Mouse (Mus musculus) thymus, postnatal 14 days (tissue): ENCODE results near the gene Dcun1d1.
A peak's percentile ranks its signal among the peaks of the same experiment; 100 is the strongest.

Source experiments
- DNase-seq: peaks from one replicate; pipeline ENCODE4 v3.0.0; 2021

The Dcun1d1 gene

DNA sequence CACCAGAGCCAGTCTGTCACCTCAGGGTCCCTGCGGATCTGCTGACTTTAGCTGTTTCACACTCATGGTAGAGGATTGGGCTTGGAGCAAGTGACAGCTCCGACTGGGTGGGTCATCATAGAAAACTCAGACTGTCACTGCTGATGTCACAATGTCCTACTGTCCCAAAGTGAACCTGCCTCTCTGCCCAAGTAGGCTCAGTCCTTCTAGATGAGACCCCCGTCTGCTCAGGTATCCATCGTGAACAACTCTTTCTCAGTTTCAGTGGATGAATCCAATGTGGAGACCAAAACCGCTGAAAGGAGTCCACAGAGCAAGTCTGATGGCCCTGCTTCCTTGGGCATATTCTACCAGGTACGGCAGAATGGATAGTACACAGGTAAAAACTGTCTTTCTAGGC, at the start of gene Dcun1d1:
Gene Dcun1d1, minus strand, starts transcription at position 101 of the 400 bp plus-strand sequence.
- DNase-seq: no peak

DNA sequence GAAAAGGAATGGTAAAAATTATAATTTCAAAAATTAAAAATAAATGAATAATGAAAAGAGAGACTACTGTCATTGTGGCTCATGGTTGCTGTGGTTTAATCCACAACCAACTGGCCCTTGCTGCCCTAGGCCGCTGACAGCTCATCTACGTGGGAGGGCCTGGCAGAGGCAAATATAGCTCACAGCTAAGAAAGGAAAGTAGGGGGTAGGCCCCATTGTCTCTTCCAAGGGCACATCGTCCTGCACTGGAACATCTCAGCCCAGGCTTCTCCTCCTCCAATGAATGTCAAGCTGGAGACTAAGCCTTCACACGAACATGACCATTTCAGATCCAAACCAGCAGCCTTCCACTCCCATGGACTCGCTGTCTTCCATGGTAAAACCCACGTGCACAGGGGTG, 49.0 kb upstream of the Dcun1d1 start:
- DNase-seq: no peak

DNA sequence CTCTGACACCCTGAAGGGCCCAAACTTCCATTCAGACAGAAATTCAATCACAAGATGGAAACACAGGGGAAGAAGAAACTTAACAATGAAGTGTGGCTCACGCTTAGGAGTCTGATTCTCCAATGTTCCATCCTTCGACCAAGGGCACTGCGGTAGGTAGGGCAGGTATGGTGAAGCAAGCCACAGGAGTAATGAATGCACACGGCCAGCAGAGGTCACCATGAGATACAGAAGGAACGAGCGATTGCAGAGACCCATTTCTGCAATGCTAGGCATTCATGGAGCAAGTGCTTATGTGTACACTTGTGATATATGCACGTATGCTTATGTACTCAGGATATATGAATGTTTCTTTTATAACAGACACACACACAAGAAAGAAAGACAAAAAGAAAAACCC, 36.3 kb upstream of the Dcun1d1 start:
- peak; percentile 63 for DNase-seq

DNA sequence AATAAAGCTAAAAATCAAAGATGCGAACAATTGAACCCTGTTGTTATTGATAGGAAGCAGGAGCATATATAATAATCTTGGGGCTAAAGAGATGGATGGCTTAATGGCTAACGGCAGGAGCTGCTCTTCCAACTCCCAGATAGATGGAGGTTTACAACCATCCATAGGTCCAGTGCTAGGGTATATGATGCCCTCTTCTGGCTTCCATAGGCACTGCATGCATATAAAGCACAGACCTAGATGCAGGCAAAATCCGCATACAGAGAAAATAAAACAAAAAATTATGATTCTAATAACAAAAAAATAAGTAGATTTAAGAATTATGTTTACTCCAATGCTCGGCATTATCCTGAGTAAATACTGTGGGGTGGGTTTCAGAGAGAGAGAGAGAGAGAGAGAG, 35.7 kb upstream of the Dcun1d1 start:
- peak; percentile 38 for DNase-seq

DNA sequence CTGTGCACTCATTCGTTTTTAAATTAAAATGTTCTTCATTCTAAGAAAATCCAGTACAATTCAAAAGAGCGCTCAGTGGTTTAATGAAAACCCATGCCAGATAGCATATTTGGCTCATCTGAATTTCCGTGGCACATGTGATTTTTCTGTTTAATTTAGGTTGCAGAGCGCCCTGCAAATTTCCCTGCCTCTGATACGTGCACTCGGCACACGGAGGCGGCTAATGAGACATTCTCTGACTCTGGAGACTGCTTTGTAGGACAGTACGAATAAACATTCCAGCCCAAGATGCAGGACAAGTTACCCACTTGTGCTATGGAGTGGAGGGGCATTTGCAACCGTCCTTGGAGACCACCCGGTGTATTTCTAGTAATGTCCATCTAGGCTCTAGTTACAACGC, 33.9 kb upstream of the Dcun1d1 start:
- no peak for DNase-seq

DNA sequence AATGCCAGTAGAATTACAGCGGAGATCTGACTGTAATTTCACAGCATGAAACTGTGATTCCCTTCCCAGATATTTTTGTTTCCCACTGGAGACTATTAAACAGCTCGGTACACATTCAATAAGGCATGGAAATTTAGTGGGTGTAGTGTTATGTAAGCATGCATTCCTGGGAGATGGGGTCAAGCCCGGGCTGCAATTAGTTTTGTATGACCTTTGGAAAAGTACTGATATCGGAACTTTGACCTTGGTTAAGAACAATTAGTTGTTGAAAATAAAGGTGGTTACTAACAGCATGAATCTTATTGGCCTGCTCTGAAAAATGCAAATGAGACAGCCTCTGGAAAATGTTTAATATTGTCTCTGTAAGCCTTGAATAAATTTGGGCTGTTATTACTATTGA, 33.2 kb upstream of the Dcun1d1 start:
- no peak for DNase-seq

DNA sequence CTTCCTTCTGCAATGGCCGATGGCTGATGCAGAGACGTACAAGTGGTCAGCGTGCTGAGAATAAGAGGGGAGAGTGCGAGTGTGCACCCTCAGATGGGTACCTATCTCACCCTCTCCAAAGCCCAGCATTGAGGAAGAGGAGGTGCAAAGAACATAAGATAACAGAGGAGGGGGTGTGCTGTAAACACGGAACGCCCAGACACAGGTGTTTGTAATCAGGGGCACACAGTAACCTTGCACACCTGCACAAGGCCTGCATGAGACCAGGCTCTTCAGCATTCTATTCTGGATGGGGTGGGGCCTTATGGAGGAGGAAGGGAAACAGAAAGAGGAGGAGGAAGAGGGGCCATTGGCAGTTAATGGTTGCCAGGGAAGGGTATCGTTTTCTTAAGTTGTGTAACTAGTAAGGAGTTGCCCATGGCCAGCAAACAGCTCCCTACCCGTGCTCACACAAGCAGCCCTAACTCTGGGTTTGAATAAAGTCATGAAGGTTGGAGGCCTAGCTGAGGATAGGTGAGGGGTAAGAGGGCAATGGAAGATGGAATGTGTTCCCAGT, 30.2 kb upstream of the Dcun1d1 start:
- DNase-seq: no peak

DNA sequence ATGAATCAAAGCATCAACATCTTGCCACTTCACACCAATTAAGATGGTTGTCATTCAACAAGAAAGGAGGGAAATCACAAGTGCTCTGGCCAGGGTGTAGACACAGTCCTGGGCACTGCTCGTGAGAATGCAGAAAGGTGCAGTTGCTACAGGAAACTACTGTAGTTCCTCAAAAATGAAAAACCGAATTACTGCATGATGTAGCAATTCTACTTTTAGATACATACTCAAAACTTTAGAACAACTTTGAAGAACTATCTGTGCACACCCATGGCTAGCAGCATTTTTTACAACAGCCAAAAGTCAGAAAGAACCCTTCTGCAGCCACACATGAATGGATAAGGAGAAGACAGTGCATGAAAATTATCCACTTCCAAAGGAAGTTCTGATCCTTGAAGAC, 29.2 kb upstream of the Dcun1d1 start:
- DNase-seq: no peak

DNA sequence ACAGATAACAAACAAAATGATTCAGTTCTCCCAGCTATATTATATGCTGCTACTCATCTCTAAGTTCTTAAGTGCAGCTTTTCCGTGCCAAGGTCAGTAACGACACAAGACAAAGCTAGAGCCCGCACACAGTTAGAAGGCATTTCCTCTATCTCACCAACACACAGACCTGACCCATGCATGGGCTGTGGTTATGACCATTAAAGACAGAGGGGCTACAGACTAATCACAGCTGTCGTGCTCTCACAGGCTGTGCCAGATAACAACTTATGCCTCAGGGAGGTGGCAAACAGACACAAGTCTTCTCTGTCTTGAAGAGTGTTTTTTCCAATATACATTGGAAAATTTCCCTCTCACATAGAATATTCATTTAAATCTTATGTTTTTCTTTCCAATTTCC, 27.7 kb upstream of the Dcun1d1 start:
- DNase-seq: no peak

DNA sequence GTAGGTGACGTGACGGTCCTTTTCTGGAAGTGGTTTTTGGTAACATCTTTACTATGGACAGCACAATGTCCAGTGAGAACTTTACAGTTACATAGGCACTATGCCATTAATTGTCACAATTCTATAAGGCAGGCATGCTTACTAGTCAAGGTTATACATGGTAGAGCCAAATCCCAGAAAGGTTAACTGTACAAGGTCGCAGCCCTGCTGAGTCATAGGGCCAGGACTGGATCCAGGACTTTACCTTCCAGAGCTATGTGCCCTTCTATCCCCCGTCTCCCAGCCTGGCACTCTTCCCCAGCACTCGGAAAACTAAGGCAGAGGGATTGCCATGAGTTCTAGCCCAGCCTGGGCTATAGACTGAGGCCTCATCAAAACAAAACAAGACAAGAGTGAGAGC, 26.7 kb upstream of the Dcun1d1 start:
- DNase-seq: no peak

DNA sequence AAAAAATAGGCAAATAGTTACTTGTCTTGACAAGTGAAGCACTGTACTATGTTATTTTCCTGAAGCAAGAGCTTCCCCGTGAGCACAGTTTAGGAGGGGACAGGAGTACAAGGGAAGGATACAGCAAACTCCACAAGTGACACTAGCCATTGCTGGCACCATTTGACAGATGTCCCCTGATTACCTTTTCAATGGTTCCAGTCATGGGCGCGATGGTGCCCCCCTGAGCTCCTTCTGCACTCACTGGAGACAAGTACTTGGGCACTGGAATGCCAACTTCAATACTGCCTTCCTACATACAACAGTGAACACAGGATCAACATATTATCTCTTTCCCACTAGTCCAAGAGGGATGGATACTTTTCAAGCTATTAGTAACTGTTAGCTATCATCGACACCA, 26.2 kb upstream of the Dcun1d1 start:
- DNase-seq: no peak

DNA sequence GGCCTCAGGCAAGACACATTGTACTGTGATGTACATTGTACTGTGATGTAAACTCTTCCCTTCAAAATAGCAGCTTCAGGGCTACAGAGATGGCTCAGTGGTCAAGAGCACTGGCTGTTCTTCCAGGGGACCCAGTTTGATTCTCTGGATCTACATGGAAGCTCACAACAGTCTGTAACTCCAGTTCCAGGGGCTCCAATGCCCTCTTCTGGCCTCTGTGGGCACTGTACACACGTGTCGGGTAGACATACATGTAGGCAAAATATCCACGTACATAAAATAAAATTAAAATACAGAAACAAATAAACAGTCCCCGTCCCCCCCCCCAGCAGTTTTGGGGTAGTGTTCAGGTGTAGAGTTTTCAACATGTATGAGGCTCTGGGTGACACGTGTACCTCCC, 25.7 kb upstream of the Dcun1d1 start:
- no peak for DNase-seq

DNA sequence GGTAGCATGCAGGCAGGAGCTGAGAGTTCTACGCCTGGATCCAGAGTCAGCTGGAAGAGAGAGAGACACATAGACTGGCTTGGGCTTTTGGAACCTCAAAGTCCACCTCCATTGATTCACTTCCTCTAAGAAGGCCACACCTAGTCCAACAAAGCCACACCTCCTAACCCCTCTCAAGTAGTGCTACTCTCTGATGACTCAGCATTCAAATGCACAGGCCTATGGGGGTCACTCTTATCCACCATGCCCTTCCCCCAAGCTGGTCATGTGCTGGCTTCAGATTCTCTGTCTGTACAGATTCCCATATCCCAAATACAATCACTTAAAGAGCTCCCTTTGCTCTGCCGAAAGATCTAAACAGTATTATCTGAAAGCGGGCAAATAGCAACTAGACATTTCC, 20.0 kb upstream of the Dcun1d1 start:
- no peak for DNase-seq

DNA sequence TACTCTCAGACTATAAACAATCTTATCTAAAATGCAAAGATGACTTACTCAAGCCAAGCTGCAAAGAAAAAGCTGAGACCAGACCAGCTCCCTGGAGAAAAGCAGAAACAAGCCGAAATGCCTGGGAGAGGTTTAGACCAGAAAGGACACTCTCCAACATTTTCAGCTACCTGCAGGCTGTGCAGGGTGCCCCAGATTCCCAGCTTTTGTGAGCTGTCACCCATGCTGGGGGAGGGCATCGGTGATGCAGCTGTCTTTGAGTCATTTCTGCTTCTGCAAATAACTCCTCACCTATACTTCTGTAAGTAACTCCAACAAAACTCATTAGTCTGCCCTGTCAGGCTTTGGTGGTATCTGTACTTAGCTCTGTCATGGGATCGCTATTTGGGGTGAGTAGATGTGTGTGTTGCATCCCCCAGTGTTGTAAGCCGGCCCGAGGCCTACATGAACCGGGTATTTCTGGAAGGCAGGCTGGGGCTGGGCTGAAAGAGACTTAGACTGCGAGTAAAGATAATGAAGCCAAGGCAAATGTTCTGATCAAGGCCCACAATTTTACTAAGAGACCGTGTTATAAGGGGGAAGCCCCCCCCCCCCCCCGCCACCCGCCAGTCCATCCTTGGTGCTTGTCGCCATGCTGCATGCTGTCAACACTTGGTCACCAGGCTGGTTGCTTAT, 17.8 kb upstream of the Dcun1d1 start:
- no peak for DNase-seq

DNA sequence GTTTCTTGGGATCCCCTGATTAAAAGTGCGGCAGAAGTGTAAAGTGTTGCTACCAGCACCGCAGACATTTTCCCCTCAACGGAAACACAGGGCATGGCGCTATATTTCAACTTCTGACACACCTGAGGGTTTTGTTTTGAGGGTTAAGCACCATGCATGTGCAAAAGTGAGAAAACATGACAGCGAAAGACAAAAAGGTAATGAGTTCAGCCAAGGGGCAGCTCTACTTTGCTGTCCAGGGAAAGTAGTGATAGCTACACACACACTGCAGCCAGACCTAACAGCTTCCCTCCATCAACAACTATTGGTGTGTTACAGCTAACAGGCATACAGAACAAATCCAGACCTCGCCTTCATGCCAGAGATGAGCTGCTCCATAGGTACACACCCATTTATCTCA, 16.6 kb upstream of the Dcun1d1 start:
- no peak for DNase-seq

DNA sequence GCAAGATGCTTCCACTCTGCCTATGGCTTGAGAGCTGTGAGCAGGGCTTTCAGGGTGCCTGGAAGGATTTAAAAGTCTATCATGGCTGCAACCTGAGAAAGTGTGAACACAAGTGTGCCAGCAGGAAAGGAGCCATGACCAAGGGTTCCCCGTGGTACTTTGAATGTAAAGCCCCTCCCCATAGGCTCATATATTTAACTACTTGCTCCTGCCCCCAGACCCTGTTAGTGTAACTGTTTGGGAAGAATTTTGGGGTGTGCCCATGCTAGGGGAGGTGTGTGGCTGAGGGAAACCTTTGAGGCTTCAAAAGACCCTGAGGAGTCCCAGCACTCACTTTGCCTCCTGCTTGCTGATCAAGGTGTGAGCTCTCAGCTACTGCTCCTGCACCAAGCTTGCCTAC, 15.9 kb upstream of the Dcun1d1 start:
- DNase-seq: no peak

DNA sequence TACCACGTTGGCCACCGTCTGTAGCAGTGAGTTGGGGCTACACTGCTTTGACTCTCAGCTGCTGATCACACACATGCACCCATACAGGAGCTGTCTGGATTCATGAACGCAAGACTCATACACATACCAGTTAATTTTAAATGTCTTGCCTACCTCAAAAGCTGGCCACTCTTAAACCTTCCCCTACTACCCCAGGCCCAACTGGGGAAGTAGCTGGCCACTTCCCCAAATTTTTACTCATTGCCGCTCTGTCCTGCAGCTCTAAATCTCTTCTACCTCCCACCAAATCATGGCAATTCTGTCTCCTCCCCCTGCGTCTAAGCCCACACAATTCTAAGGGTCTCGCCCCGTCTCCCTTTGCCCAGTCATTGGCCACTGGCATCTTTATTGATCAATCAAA, 11.0 kb upstream of the Dcun1d1 start:
- DNase-seq: no peak

DNA sequence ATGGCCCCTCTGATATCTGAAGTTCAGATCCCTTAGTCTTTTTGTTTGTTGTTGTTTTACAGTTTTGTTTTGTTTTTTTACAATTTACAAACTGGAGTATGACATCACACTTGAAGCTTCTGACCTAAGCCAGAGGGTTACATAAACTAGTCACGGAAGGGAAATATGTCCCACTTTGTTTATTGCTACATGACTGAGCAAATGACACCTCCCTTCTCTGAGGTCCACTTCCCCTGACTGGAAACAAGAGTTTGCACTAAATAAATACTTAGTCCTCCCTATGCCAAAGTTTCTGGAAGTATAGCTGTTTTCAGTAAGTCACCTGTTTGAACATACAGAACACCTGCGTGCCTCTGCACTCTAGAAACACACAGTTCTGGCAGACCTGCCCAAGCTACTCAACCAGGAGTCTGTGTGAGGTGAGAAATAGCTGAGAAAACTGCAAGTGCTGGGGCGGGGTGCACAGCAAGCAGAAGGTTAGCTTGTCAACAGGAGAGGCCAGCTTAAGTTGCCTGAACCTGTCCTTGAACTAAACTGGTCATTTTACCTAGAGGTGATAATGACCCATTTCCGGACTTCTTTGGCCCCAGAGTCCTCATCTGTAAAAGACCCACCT, 3.4 kb upstream of the Dcun1d1 start:
- no peak for DNase-seq

DNA sequence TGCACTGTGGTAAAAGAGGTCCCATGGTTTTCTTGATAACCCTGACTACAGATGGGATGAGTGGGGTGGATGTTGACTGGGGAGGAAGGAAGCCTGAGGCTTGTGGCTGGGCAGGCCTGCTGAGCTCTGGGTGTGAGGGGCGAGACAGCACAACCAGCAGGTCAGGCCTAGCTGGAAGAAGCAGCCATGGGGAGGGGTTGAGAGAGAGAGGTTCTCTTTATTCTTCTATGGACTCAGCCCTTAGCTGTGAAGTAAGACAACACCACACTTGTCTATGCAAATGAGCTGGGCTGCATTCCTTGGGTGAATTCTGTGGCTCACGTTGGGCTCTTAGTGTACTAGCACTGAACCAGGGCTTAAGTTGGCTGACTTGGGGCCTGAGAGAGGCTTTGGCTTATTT, 2.8 kb upstream of the Dcun1d1 start:
- no peak for DNase-seq

DNA sequence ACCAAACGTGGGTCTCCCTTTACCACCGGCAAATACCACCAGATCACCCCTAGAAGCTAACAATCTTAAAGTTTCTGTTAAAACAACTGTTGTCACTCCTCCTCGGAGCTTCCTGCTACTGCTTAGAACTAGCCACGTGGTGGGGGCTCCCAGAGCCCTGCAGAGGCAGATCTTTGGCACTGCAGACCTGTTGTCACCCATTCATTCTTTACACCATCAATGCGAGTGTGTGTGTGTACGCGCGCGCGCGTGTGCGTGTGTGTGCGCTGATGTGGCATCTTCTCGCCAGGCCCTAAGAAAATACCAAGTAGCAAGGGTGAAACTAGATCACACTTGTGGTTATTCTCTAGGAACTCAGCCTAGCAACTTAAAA, 3.9 kb downstream of the Dcun1d1 start:
- peak; percentile 62 for DNase-seq

DNA sequence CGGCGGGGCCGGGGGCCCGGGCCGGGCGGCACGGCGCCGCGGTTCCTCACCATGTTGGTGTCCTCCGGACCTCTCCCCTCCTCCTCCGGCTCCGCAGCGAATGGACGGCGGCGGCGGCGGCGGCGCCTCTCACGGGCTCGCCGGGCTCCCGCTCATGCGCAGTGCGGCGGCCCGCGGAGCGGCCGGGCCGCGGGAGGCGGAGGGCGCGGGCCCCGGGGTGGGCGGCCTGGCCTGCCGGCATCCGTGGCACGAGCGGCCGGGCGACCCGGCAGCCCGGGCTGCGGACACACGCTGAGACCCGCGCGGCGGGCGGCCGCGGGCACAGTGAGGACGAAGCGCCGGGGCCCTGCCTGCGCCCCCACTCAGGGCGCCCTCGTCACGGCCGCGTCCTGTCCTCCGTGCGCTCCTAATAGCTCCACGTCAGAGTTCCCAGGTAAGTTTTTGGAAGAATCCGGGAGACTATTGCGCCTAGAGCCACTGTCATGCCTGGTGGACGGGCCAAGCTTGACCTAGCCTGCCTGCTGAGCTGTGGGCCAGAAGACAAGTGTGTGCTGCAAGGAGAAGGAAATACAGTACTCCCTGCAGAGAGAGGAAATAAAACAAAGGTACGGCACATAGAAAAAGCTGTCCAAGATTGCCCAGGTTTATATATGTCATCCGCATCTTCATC, 4.4 kb downstream of the Dcun1d1 start:
- DNase-seq: peak; percentile 85

DNA sequence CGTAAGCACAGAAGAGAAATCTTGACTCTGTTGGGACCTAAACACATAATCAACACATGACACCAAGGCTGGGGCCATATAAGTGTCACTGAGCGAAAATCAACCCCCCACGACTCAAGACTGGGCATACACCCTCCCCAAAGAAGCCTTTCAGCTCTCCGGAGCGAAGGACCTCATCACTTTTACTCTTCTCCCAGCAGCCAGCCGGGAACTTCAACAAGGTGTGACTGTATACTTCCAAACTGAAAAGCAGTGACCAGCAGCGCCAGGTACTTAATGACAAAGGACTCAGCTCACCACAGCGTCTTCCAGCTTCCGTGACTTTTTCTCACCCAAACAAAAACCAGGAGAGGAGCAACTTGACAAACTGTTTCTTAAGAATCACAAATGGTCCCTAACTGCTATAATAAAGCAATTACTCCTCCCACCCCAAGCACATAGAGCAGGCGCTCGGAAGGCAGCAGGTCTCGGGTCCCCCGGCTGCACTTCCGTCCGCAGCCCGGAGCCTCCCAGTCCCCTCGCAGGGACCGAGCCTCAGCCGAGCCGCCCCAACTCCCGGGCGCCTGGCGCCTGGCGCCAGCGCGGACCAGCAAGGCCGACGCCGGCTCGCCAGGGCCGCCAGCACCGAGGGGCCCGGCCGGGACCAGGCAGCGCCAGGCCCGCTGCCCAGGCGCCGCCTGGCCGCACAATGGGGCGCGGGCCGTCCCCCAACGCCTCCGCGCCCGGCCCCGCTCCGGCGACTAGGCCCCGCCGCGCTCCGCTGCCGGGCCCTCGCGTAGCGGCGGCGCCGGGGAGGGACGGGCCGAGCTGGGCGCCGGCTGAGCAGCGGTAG, 5.1 kb downstream of the Dcun1d1 start:
- peak; percentile 73 for DNase-seq

DNA sequence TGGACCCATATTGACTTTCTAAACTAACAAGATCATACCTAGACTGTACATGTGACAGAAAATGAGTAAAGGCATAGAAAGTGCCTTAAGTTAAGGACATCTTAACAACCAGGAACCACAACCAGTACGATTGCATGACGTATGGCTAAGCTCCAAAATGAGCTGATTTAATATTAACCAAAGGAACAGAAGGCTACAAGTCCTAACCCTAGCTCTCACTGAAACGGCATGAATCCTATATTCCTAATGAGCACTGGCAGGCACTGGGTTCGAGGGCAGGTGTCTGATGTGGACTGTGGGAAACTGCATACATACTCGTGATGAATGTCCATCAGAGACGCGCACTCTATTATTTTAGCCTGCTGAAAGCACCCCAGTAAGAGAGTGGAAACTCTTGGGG, 5.9 kb downstream of the Dcun1d1 start:
- no peak for DNase-seq
